Mouse (Mus musculus): ENCODE measurements around the gene Pnmt.

DNA sequence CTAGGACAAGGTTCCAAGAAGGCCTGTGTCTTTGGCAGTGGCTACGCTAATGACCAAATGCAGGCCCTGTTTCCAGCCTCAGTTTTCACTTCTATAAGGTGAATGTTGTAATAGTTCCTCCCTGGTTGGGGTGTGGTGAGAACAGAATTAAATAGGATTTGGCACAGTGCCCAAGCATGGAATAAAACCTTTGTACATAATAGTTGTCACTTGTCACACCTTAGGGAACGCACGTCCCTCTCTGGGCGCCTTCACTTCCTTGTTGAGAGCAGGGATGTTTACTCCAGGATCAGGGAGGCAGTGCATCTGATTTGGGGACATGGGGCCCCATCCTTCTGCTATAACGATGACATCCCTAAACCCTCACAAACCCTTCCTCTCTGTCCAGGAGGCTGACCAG is 42.2 kb downstream of the Pnmt start:
- TF ChIP-seq CTCF (IDR thresholded peaks at IDR 0.05; ENCODE audit: low read depth, low read length) (no peak), GATA1 (IDR thresholded peaks at IDR 0.05; ENCODE audit: borderline replicate concordance, low read length) (no peak), POLR2AphosphoS5 (IDR thresholded peaks at IDR 0.05; ENCODE audit: insufficient replicate concordance, low read depth, low read length) (no peak), TAL1 (conservative IDR thresholded peaks at IDR 0.05; ENCODE audit: low read depth, low read length) (no peak), GATA2 (IDR thresholded peaks at IDR 0.05; ENCODE audit: borderline replicate concordance, low read depth, low read length) (no peak)

All from G1E (cell line).